Mouse (Mus musculus) forebrain, postnatal 0 days (tissue): Measurements from ENCODE around the gene Trpm4. TPM values are rescaled to one million over a fixed set of nuclear protein-coding genes. Genes with fewer than 3 reads are reported as not detected.

Experiments used
- ATAC-seq: fragments of 200-750 bp; cut with Nextera tagmentation; 2 replicates; pipeline ENCODE4 v1.8.0; 2017; ENCODE audit warnings: mild to moderate bottlenecking, moderate library complexity
- DNase-seq: peaks from one replicate; pipeline ENCODE4 v3.0.0-alpha.2; 2015
- H3K27ac ChIP-seq: fragments of 300-500 bp; sonication (generic); 2 replicates; pipeline ENCODE4 v1.5.1; 2014; ENCODE audit warnings: low read depth, mild to moderate bottlenecking, antibody characterized with exemption, low read length, moderate library complexity, mixed read lengths
- H3K27me3 ChIP-seq: fragments of 300-500 bp; sonication (generic); 2 replicates; pipeline ENCODE4 v1.6.1; 2014; ENCODE audit warnings: mild to moderate bottlenecking, low read length, mixed read lengths; ENCODE audit not compliant: insufficient read depth
- H3K36me3 ChIP-seq: fragments of 300-500 bp; sonication (generic); 2 replicates; pipeline ENCODE4 v1.6.1; 2014; ENCODE audit warnings: mild to moderate bottlenecking, moderate library complexity; ENCODE audit not compliant: insufficient read depth
- H3K4me1 ChIP-seq: fragments of 300-500 bp; sonication (generic); 2 replicates; pipeline ENCODE4 v1.6.1; 2014; ENCODE audit warnings: antibody characterized with exemption; ENCODE audit not compliant: insufficient read depth
- H3K4me2 ChIP-seq: fragments of 300-500 bp; sonication (generic); 2 replicates; pipeline ENCODE4 v1.6.1; 2014; ENCODE audit warnings: low read depth, mild to moderate bottlenecking, moderate library complexity
- H3K4me3 ChIP-seq: fragments of 300-500 bp; sonication (generic); 2 replicates; pipeline ENCODE4 v1.5.1; 2014; ENCODE audit warnings: low read depth, low read length, mixed read lengths
- H3K9ac ChIP-seq: fragments of 300-500 bp; sonication (generic); 2 replicates; pipeline ENCODE4 v1.6.1; 2014; ENCODE audit warnings: mild to moderate bottlenecking
- H3K9me3 ChIP-seq: fragments of 300-500 bp; sonication (generic); 2 replicates; pipeline ENCODE4 v1.6.1; 2016; ENCODE audit warnings: low read length
- CTCF ChIP-seq: sonication (generic); IDR thresholded peaks from 2 replicates; pipeline ENCODE4 v1.5.1; 2016; ENCODE audit warnings: antibody characterized with exemption, control low read depth, low read depth
- WGBS: fragments of 180-500 bp; shearing (Covaris S2); extraction: QIAGEN DNeasy Blood & Tissue Kit; methylation state at CpG from one replicate; pipeline ENCODE4 v1.1.7; 2014; 5-methylcytosine and 5-hydroxymethylcytosine counted together
- polyA plus RNA-seq: library from polyadenylated mRNA; unstranded; fragments of >200 nt; fragmentation: Nextera tagmentation; extraction: Ambion mirVana; gene quantifications from 2 replicates; pipeline ENCODE4 v1.2.1, GENCODE M21; 2015
- total RNA-seq: library from RNA; depleted of rRNA; stranded (reverse); fragments of >200 nt; gene quantifications from 2 replicates; pipeline ENCODE4 v1.2.3, GENCODE M21; 2014

The Trpm4 gene
- total and polyA plus RNA-seq, 2 experiments from 2014 or later = 9.4 to 17.1 TPM

DNA sequence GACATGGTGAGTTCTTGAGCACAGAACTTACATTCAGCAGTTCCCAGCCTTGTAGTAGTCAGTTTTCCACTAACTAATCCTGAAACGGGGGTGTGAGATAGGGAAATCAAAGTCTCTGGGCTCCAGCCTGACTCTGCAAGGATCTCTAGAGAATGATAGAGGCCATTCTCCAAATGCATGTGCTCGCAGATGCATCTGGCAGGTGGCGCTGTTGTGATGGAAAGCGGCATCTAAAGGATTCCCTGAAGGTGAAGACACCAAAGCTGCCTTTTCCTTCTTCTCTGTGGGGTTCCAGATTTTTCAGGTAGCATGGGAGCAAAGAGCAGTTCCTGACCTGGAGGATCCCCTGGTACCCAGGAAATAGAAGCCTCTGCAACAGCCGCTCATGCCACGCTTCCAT is 33.3 kb downstream of the Trpm4 start:
- peak; percentile 81 for TF ChIP-seq CTCF
- 17% methylated on average over 6 of the region's 6 CpGs for WGBS
- H3K4me2 ChIP-seq = no peak overlapping the region

DNA sequence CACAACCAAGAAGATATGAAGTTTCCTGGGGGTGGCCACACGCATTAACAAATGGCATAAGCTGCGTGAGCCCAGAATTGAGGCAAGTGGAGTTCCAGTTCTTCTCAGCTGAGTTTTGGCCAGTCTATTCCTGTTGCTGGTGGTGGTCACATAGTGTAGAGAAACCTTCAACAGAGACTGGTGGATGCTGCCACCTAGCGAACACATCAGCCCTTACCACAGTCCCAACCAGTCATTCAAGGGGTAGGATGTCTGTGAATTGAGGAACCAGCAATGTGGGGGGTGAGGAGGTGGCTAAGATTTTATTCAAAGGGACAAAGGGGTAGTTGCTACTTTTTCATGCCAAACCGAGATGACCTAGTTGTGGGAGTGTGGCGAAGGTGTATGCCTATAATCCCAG is 33.8 kb downstream of the Trpm4 start:
- 14% methylated on average over 5 of the region's 5 CpGs for WGBS
- no peaks in the 10 kb centered on the region for H3K9me3 ChIP-seq
- no peak overlapping the region for H3K9ac ChIP-seq
- H3K27ac ChIP-seq = 0 out of 2 replicates have a peak overlapping the region, but pooled peaks have one; percentile 15
- H3K4me3 ChIP-seq = no peak overlapping the region
- H3K36me3 ChIP-seq = 0 out of 2 replicates have a peak, but pooled peaks cover 8% of the 10 kb centered on the region
- peaks cover 8% of the 10 kb centered on the region for H3K4me1 ChIP-seq
- H3K4me2 ChIP-seq = no peak overlapping the region
- TF ChIP-seq CTCF = peak; percentile 92
- peak; percentile 94 for ATAC-seq
- peak; percentile 87 for DNase-seq
- H3K27me3 ChIP-seq = no peaks in the 10 kb centered on the region

More for the DNA sequence above, 33.3 kb downstream of the Trpm4 start:
- H3K4me3 ChIP-seq = no peak overlapping the region
- DNase-seq (peak; percentile 84), ATAC-seq (peak; percentile 68)
- peak overlapping the region; percentile 10; the same call in 1 of the 2 replicates for H3K27ac ChIP-seq
- no peak overlapping the region for H3K9ac ChIP-seq
- peaks cover 8% of the 10 kb centered on the region for H3K4me1 ChIP-seq
- H3K9me3 ChIP-seq = no peaks in the 10 kb centered on the region
- H3K27me3 ChIP-seq = no peaks in the 10 kb centered on the region
- H3K36me3 ChIP-seq = 0 out of 2 replicates have a peak, but pooled peaks cover 8% of the 10 kb centered on the region

DNA sequence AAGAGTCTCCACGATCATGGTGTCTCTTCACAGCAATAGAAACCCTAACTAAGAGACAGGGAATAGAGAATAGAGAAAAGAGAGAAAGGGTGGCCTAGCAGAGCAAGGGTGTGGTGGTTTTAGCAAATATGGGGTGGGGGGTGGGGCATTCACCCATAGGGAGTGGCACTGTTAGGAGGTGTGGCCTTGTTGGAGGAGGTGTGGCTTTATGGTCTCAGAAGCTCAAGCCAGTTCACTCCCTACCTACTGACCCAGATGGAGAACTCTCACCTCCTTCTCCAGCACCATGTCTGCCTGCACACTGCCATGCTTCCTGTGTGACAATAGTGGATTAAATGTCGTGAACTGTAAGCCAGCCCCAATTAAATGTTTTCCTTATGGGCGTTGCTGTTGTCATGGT is 36.0 kb downstream of the Trpm4 start:
- Histone ChIP-seq H3K4me3 (no peak overlapping the region), H3K4me2 (no peak overlapping the region), H3K9me3 (no peaks in the 10 kb centered on the region), H3K4me1 (peaks cover 5% of the 10 kb centered on the region), H3K27ac (no peak overlapping the region), H3K27me3 (no peaks in the 10 kb centered on the region), H3K36me3 (no peaks in the 10 kb centered on the region), H3K9ac (no peak overlapping the region)
- 52% methylated on average over 3 of the region's 3 CpGs for WGBS
- no peak for TF ChIP-seq CTCF
- DNase-seq = no peak
- no peak for ATAC-seq

DNA sequence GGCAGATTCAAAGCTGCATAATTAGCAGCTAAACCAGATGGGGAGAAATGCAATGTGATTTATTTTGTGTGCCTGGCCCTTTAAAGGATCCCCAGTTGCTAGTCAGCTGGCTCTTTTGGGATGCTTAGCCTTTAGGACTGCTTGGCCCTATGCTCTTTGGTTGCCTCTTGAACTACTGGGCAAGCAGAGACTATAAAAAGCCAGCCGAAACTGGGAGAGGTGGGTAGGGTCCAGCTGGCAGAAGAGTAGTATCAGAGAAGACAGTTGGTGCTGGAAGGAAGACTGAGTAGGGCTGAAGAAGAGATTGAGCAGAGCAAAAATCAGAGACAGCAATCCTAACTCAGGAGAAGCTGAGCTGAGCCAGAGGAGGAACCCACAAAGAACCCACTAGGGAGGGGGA is 37.0 kb downstream of the Trpm4 start:
- no peaks in the 10 kb centered on the region for H3K9me3 ChIP-seq
- 54% methylated on average over 1 of the region's 1 CpGs for WGBS
- H3K27ac ChIP-seq = no peak overlapping the region
- TF ChIP-seq CTCF = no peak
- H3K4me2 ChIP-seq = no peak overlapping the region
- no peaks in the 10 kb centered on the region for H3K36me3 ChIP-seq
- no peak overlapping the region for H3K9ac ChIP-seq
- no peak for ATAC-seq
- peaks cover 5% of the 10 kb centered on the region for H3K4me1 ChIP-seq
- no peak for DNase-seq
- no peaks in the 10 kb centered on the region for H3K27me3 ChIP-seq
- H3K4me3 ChIP-seq = no peak overlapping the region

DNA sequence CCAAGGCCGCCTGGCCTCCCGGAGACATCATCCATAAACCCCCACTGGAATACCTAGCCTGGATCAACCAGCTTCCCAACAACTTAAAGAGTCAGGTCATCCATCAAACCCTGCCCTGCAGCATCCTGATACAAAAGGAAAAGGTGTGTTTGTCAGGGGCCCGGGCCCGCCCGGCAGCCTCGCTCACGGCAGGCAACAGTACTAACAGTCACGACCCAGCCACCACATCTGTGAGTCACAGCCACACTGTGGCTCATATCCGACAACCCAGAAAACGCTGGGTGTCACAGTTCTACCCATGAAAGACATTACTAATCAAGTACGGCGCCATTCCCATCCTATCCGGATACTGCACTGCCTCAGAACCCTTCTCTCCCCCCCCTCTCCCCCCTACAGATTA is 47.1 kb downstream of the Trpm4 start:
- 87% methylated on average over 13 of the region's 13 CpGs for WGBS

DNA sequence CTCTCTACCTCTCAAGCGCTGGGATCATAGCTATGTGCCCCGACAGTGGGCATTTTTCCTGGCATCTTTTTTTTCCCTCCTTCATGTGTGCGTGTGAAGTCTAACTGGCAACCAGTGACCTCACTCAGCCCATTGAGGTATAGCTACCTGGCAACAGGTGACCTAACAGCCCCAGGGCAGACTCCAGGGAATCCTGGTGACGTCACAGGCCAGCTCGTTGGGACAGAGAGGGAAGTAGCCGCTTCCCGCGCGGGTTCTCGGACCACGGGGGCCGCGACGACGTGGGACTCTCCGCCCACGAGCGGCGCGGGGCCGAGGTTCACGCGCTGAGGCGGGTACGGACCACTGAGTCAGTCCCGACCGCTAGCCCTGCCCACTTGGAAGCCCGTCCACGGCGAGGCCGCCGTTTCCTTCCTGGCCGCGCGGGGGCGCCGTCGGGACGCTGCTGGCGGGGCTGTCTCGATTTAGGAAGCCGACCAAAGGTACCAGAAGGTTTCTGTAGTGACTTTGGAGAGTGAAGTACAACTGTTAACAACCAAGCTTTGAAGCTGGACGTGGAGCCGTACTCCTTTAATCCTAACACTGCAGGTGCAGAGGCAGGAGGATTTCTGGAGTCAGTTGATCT is 56.3 kb downstream of the Trpm4 start, which contains the start of gene Slc6a21:
TSS of gene Slc6a21 (plus strand) at position 378 of the 625 bp plus-strand sequence.
- H3K36me3 ChIP-seq = no peaks in the 10 kb centered on the region
- ATAC-seq (no peak), DNase-seq (no peak)
- no peaks in the 10 kb centered on the region for H3K27me3 ChIP-seq
- no peaks in the 10 kb centered on the region for H3K4me1 ChIP-seq
- no peak within 1 kb of the TSS for H3K27ac ChIP-seq
- 0 out of 2 replicates have a peak within 1 kb of the TSS, but pooled peaks have one; percentile 19 for H3K4me3 ChIP-seq
- peak within 1 kb of the TSS; percentile 50 for H3K4me2 ChIP-seq
- H3K9me3 ChIP-seq = no peaks in the 10 kb centered on the region
- TF ChIP-seq CTCF = peak; percentile 69
- 7% methylated on average over 44 of the region's 44 CpGs for WGBS
- no peak within 1 kb of the TSS for H3K9ac ChIP-seq

More for the DNA sequence above, 47.1 kb downstream of the Trpm4 start:
- no peaks in the 10 kb centered on the region for H3K4me1 ChIP-seq
- H3K36me3 ChIP-seq = no peaks in the 10 kb centered on the region
- ATAC-seq (no peak), DNase-seq (no peak)
- H3K27ac ChIP-seq = no peak overlapping the region
- no peak overlapping the region for H3K9ac ChIP-seq
- no peaks in the 10 kb centered on the region for H3K9me3 ChIP-seq
- H3K27me3 ChIP-seq = no peaks in the 10 kb centered on the region
- TF ChIP-seq CTCF = no peak
- no peak overlapping the region for H3K4me3 ChIP-seq
- H3K4me2 ChIP-seq = no peak overlapping the region

DNA sequence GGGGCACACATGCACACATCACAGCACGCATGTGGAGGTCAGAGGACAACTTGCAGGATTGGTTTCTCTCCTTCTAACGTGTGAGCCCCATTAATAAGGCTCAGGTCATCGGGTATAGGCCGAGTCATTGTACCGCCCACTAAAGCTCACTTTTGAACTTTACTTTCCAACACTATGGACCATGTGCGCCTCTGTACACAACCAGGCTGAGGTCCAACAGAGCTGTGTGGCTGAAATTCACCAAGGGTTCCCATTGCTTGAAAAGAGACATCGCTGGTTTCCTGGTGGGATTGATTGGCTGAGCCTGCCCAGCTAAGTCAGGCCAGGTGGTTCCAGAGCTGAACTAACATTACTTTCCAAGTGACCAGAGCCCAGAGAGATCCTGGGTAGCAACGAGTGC is 59.9 kb downstream of the Trpm4 start:
- H3K4me3 ChIP-seq = no peak overlapping the region
- no peak overlapping the region for H3K9ac ChIP-seq
- no peaks in the 10 kb centered on the region for H3K36me3 ChIP-seq
- no peaks in the 10 kb centered on the region for H3K9me3 ChIP-seq
- no peak for ATAC-seq
- H3K4me2 ChIP-seq = no peak overlapping the region
- no peaks in the 10 kb centered on the region for H3K4me1 ChIP-seq
- no peaks in the 10 kb centered on the region for H3K27me3 ChIP-seq
- TF ChIP-seq CTCF = no peak
- WGBS = 92% methylated on average over 8 of the region's 8 CpGs
- H3K27ac ChIP-seq = no peak overlapping the region
- DNase-seq = no peak
